Mouse (Mus musculus) midbrain, embryonic 11.5 days (tissue): ENCODE measurements at regions not wholly inside any gene's neighbourhood (a gene's known extent, or its start where the extent isn't known, plus 50 kb on each side); places are given as distances from the start of the nearest gene placed in this dataset.
A peak's percentile ranks its signal among the peaks of the same experiment; 100 is the strongest.

Experiments used
- ATAC-seq: fragments of 200-750 bp; cut with Nextera tagmentation; 2 replicates; pipeline ENCODE4 v1.8.0; 2017; ENCODE audit warnings: moderate TSS enrichment, moderate library complexity; ENCODE audit not compliant: low FRiP score
- DNase-seq: peaks from one replicate; pipeline ENCODE4 v3.0.0; 2015; ENCODE audit warnings: low spot score; ENCODE audit errors: missing footprints
- H3K27ac ChIP-seq: fragments of 300-500 bp; sonication (generic); 2 replicates; pipeline ENCODE4 v1.5.1; 2014; ENCODE audit warnings: low read depth, low read length
- H3K27me3 ChIP-seq: fragments of 300-500 bp; sonication (generic); 2 replicates; pipeline ENCODE4 v1.6.1; 2014; ENCODE audit warnings: mild to moderate bottlenecking, low read length, moderate library complexity, mixed read lengths; ENCODE audit not compliant: control insufficient read depth, insufficient read depth
- H3K36me3 ChIP-seq: fragments of 300-500 bp; sonication (generic); 2 replicates; pipeline ENCODE4 v1.6.1; 2014; ENCODE audit warnings: mild to moderate bottlenecking, low read length, moderate library complexity, mixed read lengths; ENCODE audit not compliant: control insufficient read depth, insufficient read depth
- H3K4me1 ChIP-seq: fragments of 300-500 bp; sonication (generic); 2 replicates; pipeline ENCODE4 v1.6.1; 2014; ENCODE audit warnings: low read length; ENCODE audit not compliant: control insufficient read depth, insufficient read depth
- H3K4me2 ChIP-seq: fragments of 300-500 bp; sonication (generic); 2 replicates; pipeline ENCODE4 v1.6.1; 2014; ENCODE audit warnings: mild to moderate bottlenecking, moderate library complexity
- H3K4me3 ChIP-seq: fragments of 300-500 bp; sonication (generic); 2 replicates; pipeline ENCODE4 v1.5.1; 2014; ENCODE audit warnings: low read depth, low read length
- H3K9ac ChIP-seq: fragments of 300-500 bp; sonication (generic); 2 replicates; pipeline ENCODE4 v1.6.1; 2014; ENCODE audit warnings: low read length
- H3K9me3 ChIP-seq: fragments of 300-500 bp; sonication (generic); 2 replicates; pipeline ENCODE4 v1.6.1; 2016; ENCODE audit warnings: low read length; ENCODE audit not compliant: control insufficient read depth
- WGBS: fragments of 180-500 bp; shearing (Covaris S2); extraction: QIAGEN DNeasy Blood & Tissue Kit; methylation state at CpG from one replicate; pipeline ENCODE4 v1.1.7; 2014; 5-methylcytosine and 5-hydroxymethylcytosine counted together

- Histone ChIP-seq H3K27me3 (no peaks in the 10 kb centered on the region), H3K9ac (no peak overlapping the region), H3K4me1 (peaks cover 13% of the 10 kb centered on the region), H3K27ac (no peak overlapping the region), H3K9me3 (no peaks in the 10 kb centered on the region), H3K36me3 (no peaks in the 10 kb centered on the region), H3K4me3 (no peak overlapping the region), H3K4me2 (no peak overlapping the region)
- no peak for DNase-seq
- 25% methylated on average over 3 of the region's 3 CpGs for WGBS
- peak; percentile 30; the same call in 1 of the 2 replicates for ATAC-seq
These were observed 69.9 kb downstream of the Enc1 start for GRCm38 (mm10) chr13:97310855-97311189.

- peaks cover 13% of the 10 kb centered on the region for H3K4me1 ChIP-seq
- no peak for DNase-seq
- ATAC-seq: peak; percentile 16; the same call in 1 of the 2 replicates
- no peaks in the 10 kb centered on the region for H3K9me3 ChIP-seq
- 29% methylated on average over 8 of the region's 8 CpGs for WGBS
- H3K4me3 ChIP-seq: no peak overlapping the region
- H3K4me2 ChIP-seq: no peak overlapping the region
- no peaks in the 10 kb centered on the region for H3K36me3 ChIP-seq
- no peaks in the 10 kb centered on the region for H3K27me3 ChIP-seq
- no peak overlapping the region for H3K27ac ChIP-seq
- no peak overlapping the region for H3K9ac ChIP-seq
These were observed 69.4 kb downstream of the Enc1 start for GRCm38 (mm10) chr13:97310186-97310854.

- H3K27ac ChIP-seq: no peak overlapping the region
- 87% methylated on average over 3 of the region's 3 CpGs for WGBS
- H3K4me2 ChIP-seq: no peak overlapping the region
- H3K4me1 ChIP-seq: peaks cover 13% of the 10 kb centered on the region
- H3K9me3 ChIP-seq: no peaks in the 10 kb centered on the region
- no peak overlapping the region for H3K4me3 ChIP-seq
- DNase-seq (no peak), ATAC-seq (no peak)
- H3K27me3 ChIP-seq: no peaks in the 10 kb centered on the region
- no peak overlapping the region for H3K9ac ChIP-seq
- no peaks in the 10 kb centered on the region for H3K36me3 ChIP-seq
These were observed 68.5 kb downstream of the Enc1 start for GRCm38 (mm10) chr13:97309411-97309810.

- H3K36me3 ChIP-seq: no peaks in the 10 kb centered on the region
- H3K4me1 ChIP-seq: peaks cover 13% of the 10 kb centered on the region
- no peaks in the 10 kb centered on the region for H3K27me3 ChIP-seq
- no peak overlapping the region for H3K4me3 ChIP-seq
- H3K27ac ChIP-seq: no peak overlapping the region
- DNase-seq: no peak
- no peaks in the 10 kb centered on the region for H3K9me3 ChIP-seq
- H3K9ac ChIP-seq: no peak overlapping the region
- no peak for ATAC-seq
- H3K4me2 ChIP-seq: no peak overlapping the region
- 93% methylated on average over 2 of the region's 2 CpGs for WGBS
These were observed 67.5 kb downstream of the Enc1 start for GRCm38 (mm10) chr13:97308431-97308830.
